Mouse (Mus musculus) kidney, embryonic 14.5 days (tissue): ENCODE measurements around the gene Bcl10. TPM values are rescaled to one million over a fixed set of nuclear protein-coding genes. Genes with fewer than 3 reads are reported as not detected.
"Not testable (repeated sequence)": the region's sequence is repeated elsewhere in the genome, so short reads cannot be mapped to it uniquely, and the experiment has no call there.

Source experiments
- ATAC-seq: fragments of 200-750 bp; cut with Nextera tagmentation; 2 replicates; pipeline ENCODE4 v1.8.0; 2017; ENCODE audit warnings: moderate number of reproducible peaks, mild to moderate bottlenecking, moderate TSS enrichment, moderate library complexity; ENCODE audit not compliant: low FRiP score, low TSS enrichment
- H3K27ac ChIP-seq: fragments of 300-500 bp; sonication (generic); 2 replicates; pipeline ENCODE4 v1.5.1; 2014; ENCODE audit warnings: low read depth, mild to moderate bottlenecking, low read length, moderate library complexity, mixed read lengths
- H3K27me3 ChIP-seq: fragments of 300-500 bp; sonication (generic); 2 replicates; pipeline ENCODE4 v1.6.1; 2014; ENCODE audit warnings: mild to moderate bottlenecking, low read length; ENCODE audit not compliant: control insufficient read depth, insufficient read depth
- H3K36me3 ChIP-seq: fragments of 300-500 bp; sonication (generic); 2 replicates; pipeline ENCODE4 v1.6.1; 2014; ENCODE audit warnings: low read length, mixed read lengths; ENCODE audit not compliant: control insufficient read depth, insufficient read depth
- H3K4me1 ChIP-seq: fragments of 300-500 bp; sonication (generic); 2 replicates; pipeline ENCODE4 v1.6.1; 2014; ENCODE audit warnings: low read length, mixed read lengths; ENCODE audit not compliant: control insufficient read depth, insufficient read depth
- H3K4me2 ChIP-seq: fragments of 300-500 bp; sonication (generic); replicated peaks from 2 replicates; pipeline ENCODE4 v1.6.1; 2014; ENCODE audit warnings: low read depth, mild to moderate bottlenecking, low read length
- H3K4me3 ChIP-seq: fragments of 300-500 bp; sonication (generic); 2 replicates; pipeline ENCODE4 v1.5.1; 2014; ENCODE audit warnings: mild to moderate bottlenecking, low read length
- H3K9ac ChIP-seq: fragments of 300-500 bp; sonication (generic); 2 replicates; pipeline ENCODE4 v1.6.1; 2014; ENCODE audit warnings: low read depth, mild to moderate bottlenecking, low read length, moderate library complexity
- H3K9me3 ChIP-seq: fragments of 300-500 bp; sonication (generic); 2 replicates; pipeline ENCODE4 v1.6.1; 2016; ENCODE audit warnings: low read length; ENCODE audit not compliant: control insufficient read depth
- WGBS: fragments of 180-500 bp; shearing (Covaris S2); extraction: QIAGEN DNeasy Blood & Tissue Kit; methylation state at CpG from one replicate; pipeline ENCODE4 v1.1.7; 2014; 5-methylcytosine and 5-hydroxymethylcytosine counted together
- polyA plus RNA-seq: library from polyadenylated mRNA; unstranded; fragments of >200 nt; fragmentation: Nextera tagmentation; extraction: Ambion mirVana; gene quantifications from 2 replicates; pipeline ENCODE4 v1.2.1, GENCODE M21; 2014

The Bcl10 gene
- polyA plus RNA-seq, 1 experiment from 2014 or later: 54.5 TPM

DNA sequence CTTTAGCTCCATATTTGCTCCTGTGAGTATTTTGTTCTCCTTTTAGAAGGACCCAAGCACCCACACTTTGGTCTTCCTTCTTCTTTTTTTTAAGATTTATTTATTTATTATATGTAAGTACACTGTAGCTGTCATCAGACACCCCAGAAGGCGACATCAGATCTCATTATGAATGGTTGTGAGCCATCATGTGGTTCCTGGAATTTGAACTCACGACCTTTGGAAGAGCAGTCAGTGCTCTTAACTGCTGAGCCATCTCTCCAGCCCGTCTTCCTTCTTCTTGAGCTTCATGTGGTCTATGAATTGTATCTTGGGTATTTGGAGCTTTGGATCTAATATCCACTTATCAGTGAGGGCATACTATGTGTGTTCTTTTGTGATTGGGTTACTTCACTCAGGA lies 43.0 kb downstream of the Bcl10 start:
- not testable (repeated sequence) for H3K4me2 ChIP-seq, H3K36me3 ChIP-seq, H3K4me3 ChIP-seq, ATAC-seq, H3K9ac ChIP-seq, H3K9me3 ChIP-seq, H3K27ac ChIP-seq
- Histone ChIP-seq H3K4me1 (peaks cover 14% of the 10 kb centered on the region; the same call in 1 of the 2 replicates), H3K27me3 (peaks cover 18% of the 10 kb centered on the region)
- 84% methylated on average over 3 of the region's 3 CpGs for WGBS

DNA sequence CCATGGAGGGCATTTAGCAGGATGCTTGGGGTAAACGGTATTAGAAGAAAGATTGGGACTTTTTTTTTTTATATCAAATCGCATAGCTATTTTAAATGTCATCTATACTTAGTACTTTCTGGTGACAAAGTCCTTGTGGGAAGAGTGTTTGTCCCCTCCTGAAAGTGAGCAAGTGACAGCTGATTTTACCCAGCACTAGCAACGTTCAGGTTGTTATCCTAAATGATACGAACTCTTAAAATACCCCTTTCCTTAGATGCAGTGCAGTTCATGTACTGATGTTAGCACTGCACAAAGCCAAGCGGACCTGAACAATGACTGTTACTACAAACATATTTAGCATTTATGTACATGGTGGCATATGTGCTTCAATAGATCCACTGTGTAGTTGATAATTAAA lies 44.2 kb downstream of the Bcl10 start:
- H3K27me3 ChIP-seq: peaks cover 15% of the 10 kb centered on the region
- H3K4me3 ChIP-seq: no peak overlapping the region
- peaks cover 14% of the 10 kb centered on the region; the same call in 1 of the 2 replicates for H3K4me1 ChIP-seq
- no peaks in the 10 kb centered on the region for H3K36me3 ChIP-seq
- WGBS: 86% methylated on average over 5 of the region's 5 CpGs
- H3K9ac ChIP-seq: no peak overlapping the region
- ATAC-seq: no peak
- H3K4me2 ChIP-seq: no peak overlapping the region
- H3K27ac ChIP-seq: no peak overlapping the region
- H3K9me3 ChIP-seq: no peaks in the 10 kb centered on the region

DNA sequence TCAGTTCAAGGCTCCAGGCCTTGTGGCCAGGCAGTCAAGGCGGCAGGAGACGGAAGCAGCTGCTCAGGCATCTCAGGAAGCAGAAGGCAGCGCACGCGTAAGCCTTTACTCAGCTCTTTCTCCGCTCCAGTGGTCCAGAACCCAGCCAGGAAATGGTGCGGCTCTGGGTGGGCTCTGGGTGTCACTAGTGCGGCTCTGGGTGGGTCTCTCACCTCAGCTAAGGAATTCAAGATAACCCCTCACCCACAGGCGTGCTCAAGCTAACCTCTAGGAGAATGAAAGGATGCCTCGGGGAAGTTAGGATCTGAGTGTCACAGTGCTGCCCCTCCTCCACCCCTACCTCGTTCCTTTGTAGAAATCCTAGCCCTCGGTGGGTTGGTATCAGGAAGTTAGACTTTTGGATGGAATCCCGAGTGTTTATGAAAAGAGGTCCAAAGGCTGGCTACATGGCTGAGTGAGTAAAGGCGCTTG lies 46.5 kb downstream of the Bcl10 start:
- Histone ChIP-seq H3K27ac (peak overlapping the region; percentile 55; the same call in 1 of the 2 replicates), H3K4me2 (peak overlapping the region; percentile 4; the same call in 1 of the 2 replicates), H3K27me3 (0 out of 2 replicates have a peak, but pooled peaks cover under 1% of the 10 kb centered on the region), H3K9ac (no peak overlapping the region), H3K9me3 (peaks cover 2% of the 10 kb centered on the region), H3K4me3 (no peak overlapping the region), H3K4me1 (0 out of 2 replicates have a peak, but pooled peaks cover 2% of the 10 kb centered on the region), H3K36me3 (no peaks in the 10 kb centered on the region)
- ATAC-seq: peak; percentile 78
- 24% methylated on average over 14 of the region's 14 CpGs for WGBS

DNA sequence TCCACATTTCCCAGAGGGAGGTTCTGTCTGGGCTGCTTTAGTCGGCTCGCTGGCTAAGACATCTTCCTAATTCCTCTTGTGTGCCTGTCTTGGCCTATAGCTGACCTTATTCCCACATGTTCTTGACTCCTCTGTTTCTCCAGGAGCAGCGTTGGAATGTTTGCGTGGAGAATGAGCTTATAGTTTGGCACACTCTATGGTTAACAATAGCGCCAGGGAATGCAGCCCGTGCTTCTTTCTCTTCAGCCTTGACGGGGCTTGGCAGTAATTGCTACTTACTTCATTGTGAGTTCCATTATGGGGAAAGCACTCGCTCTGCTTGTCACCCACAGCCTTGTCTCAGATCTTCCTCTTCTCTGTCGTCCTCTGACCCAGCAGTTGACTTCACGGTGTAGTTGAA lies 48.9 kb downstream of the Bcl10 start:
- H3K9me3 ChIP-seq: peaks cover 9% of the 10 kb centered on the region
- H3K27ac ChIP-seq: no peak overlapping the region
- no peak for ATAC-seq
- no peak overlapping the region for H3K9ac ChIP-seq
- H3K4me1 ChIP-seq: no peaks in the 10 kb centered on the region
- H3K4me3 ChIP-seq: no peak overlapping the region
- WGBS: 85% methylated on average over 10 of the region's 10 CpGs
- no peaks in the 10 kb centered on the region for H3K27me3 ChIP-seq
- H3K4me2 ChIP-seq: no peak overlapping the region
- no peaks in the 10 kb centered on the region for H3K36me3 ChIP-seq

DNA sequence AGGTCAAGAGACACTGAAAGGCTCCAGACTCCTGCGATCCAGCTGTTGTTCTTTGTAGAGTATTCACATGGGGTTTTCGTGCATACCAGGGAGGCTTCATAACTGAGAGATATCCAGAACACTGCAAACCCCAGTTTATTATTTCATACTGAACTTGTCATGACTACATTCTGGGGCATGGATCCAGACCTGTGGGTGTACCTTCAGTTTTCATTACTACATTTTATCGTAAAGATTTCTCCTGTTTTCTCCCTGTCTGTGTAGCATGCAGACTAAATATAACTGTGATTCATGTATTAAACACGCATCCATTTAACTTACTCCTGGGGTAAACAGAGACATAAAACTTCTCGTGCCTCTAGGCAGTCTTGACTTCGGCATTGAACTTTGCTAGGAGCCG lies 52.4 kb downstream of the Bcl10 start:
- no peaks in the 10 kb centered on the region for H3K4me1 ChIP-seq
- no peaks in the 10 kb centered on the region for H3K27me3 ChIP-seq
- ATAC-seq: no peak
- H3K27ac ChIP-seq: no peak overlapping the region
- H3K36me3 ChIP-seq: no peaks in the 10 kb centered on the region
- 89% methylated on average over 7 of the region's 7 CpGs for WGBS
- no peak overlapping the region for H3K4me3 ChIP-seq
- peaks cover 9% of the 10 kb centered on the region for H3K9me3 ChIP-seq
- H3K4me2 ChIP-seq: no peak overlapping the region
- no peak overlapping the region for H3K9ac ChIP-seq

Other genes starting within 250 kb of the Bcl10 start
- 63.2 and 65.5 TPM in 2 replicates for gene Ddah1, start 164.1 kb upstream of the Bcl10 start, polyA plus RNA-seq
- 55.7 and 63.5 TPM in 2 replicates for gene 2410004B18Rik, start 15.2 kb downstream of the Bcl10 start, polyA plus RNA-seq
- gene Syde2, start 65.1 kb downstream of the Bcl10 start, polyA plus RNA-seq: 2.3 and 2.6 TPM in 2 replicates
- 0.44 TPM in 1 of 2 replicates, not detected in the other for gene Wdr63, start 185.3 kb downstream of the Bcl10 start, polyA plus RNA-seq
- 6.5 and 8.9 TPM in 2 replicates for gene Mcoln3, start 194.6 kb downstream of the Bcl10 start, polyA plus RNA-seq
- gene Mcoln2, start 227.0 kb downstream of the Bcl10 start, polyA plus RNA-seq: 0.74 and 1.1 TPM in 2 replicates